9 mouse cellular contexts compared by ENCODE assay signal in the genomic region with DNA sequence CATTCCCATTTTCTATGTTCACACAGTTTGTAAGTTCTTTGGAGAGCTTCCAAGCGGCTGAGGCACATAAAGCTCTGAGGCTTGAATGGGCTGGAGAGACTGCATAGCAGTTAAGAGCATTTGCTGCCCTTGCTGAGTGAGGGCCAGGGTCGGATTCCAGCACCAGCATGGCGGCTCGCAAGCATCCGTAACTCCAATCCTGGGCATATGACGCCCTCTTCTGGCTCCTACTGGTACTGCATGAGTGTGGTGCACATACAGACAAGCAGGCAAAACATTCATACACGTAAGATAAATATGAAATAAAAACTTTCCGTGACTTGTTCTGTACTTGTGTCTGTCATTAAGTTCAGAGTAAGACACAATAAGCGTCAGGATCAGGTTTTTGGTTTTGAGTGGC. TPM values are rescaled to one million over a fixed set of nuclear protein-coding genes. Genes with fewer than 3 reads are reported as not detected.
DNase-seq lines count a peak whose midpoint lies in the region; ATAC-seq and TF ChIP-seq lines count a peak whose summit lies in the region.
"Had no signal": no experiment of that assay in that cellular context is flagged by ENCODE, and none has a peak within 500 bp of the region (broad histone marks: within the 10 kb centered on the region; RNA-seq: fewer than 3 reads in every experiment).

No protein-coding gene starts in this region.

- H3K9me3 ChIP-seq in CH12.LX (replicated peaks; ENCODE audit: low read length), result peaks cover 3% of the 10 kb centered on the region
- no peaks in the 10 kb centered on the region for H3K9me3 ChIP-seq in lung, postnatal 0 days (ENCODE audit: low read length)

- peak; percentile 40 for TF ChIP-seq RAD21 in CH12.LX (IDR thresholded peaks at IDR 0.05; ENCODE audit: low read depth, low read length)

- DNase-seq in heart, adult 11 months, result peak; percentile 89
- no peak for DNase-seq in heart, adult 8-10 months (ENCODE audit: low spot score)
- DNase-seq in CH12.LX (ENCODE audit: extremely low read depth), result peak; percentile 20
- peak; percentile 19 for DNase-seq in brain, embryonic 14.5 days (ENCODE audit: low read depth)
- peak; percentile 74 for DNase-seq in kidney, adult 2 months
- peak; percentile 13 for DNase-seq in lung, postnatal 0 days (ENCODE audit: low spot score)
- DNase-seq in left cerebral cortex, postnatal 36 days (ENCODE audit: low spot score in 2 of 2), result no peak
- no peak for DNase-seq in frontal cortex, postnatal 14 days (ENCODE audit: low spot score in 2 of 2)

- intact Hi-C loops in left cerebral cortex, postnatal 36 days (cut with DNase I), result no loop called here

- H3K4me3 ChIP-seq in CH12.LX (replicated peaks in 1 of 3; ENCODE audit: low read depth in 2 of 3, low read length in 2 of 3, poor library complexity in 1 of 3), result no peak overlapping the region
- no peak overlapping the region for H3K4me3 ChIP-seq in kidney, adult 2 months (ENCODE audit: insufficient read depth, low read depth, low read length)
- no peak overlapping the region for H3K4me3 ChIP-seq in lung, postnatal 0 days (ENCODE audit: low read depth, low read length)
- H3K4me3 ChIP-seq: megakaryocyte, embryonic 14.5 days had no signal

- dilution Hi-C loops in CH12.LX (cut with MboI; ENCODE audit: extremely low pct_ligation_motif_present, extremely low pct_unique_long_range_greater_than_20kb, low sequenced_read_pairs), result no loop called here

- no peak overlapping the region for H3K4me2 ChIP-seq in CH12.LX (ENCODE audit: insufficient read depth, low read depth, poor library complexity, severe bottlenecking)
- no peak overlapping the region for H3K4me2 ChIP-seq in lung, postnatal 0 days (replicated peaks; ENCODE audit: low read depth, low read length)

- H3K4me1 ChIP-seq in CH12.LX (ENCODE audit: control insufficient read depth in 1 of 2, insufficient read depth in 2 of 2), result no peaks in the 10 kb centered on the region
- H3K4me1 ChIP-seq in kidney, adult 2 months (ENCODE audit: control insufficient read depth, insufficient read depth, low read length), result peaks cover 18% of the 10 kb centered on the region; the same call in 1 of the 2 replicates
- H3K4me1 ChIP-seq in lung, postnatal 0 days (ENCODE audit: insufficient read depth, low read depth, low read length), result no peaks in the 10 kb centered on the region

- in situ Hi-C loops in CH12.LX (cut with MboI; ENCODE audit: low pct_ligation_motif_present, low pct_unique_long_range_greater_than_20kb, low sequenced_read_pairs), result no loop called here

- WGBS in kidney, adult 2 months, result 58% methylated on average over 9 of the region's 9 CpGs
- WGBS in lung, postnatal 0 days, result 48% methylated on average over 9 of the region's 9 CpGs

- H3K79me2 ChIP-seq in CH12.LX (replicated peaks; ENCODE audit: control insufficient read depth, extremely low read depth, insufficient read depth, poor library complexity, severe bottlenecking), result no peaks in the 10 kb centered on the region

- peaks cover 2% of the 10 kb centered on the region for H3K27me3 ChIP-seq in CH12.LX (replicated peaks)
- no peaks in the 10 kb centered on the region for H3K27me3 ChIP-seq in kidney, adult 2 months (replicated peaks; ENCODE audit: control insufficient read depth, insufficient read depth, low read length)
- no peaks in the 10 kb centered on the region for H3K27me3 ChIP-seq in lung, postnatal 0 days (replicated peaks; ENCODE audit: insufficient read depth, low read length)

- H3K36me3 ChIP-seq in CH12.LX (replicated peaks in 1 of 2; ENCODE audit: control insufficient read depth in 1 of 2, insufficient read depth in 1 of 2, low read length in 1 of 2), result no peaks in the 10 kb centered on the region
- H3K36me3 ChIP-seq in kidney, adult 2 months (ENCODE audit: control insufficient read depth, insufficient read depth, low read length), result no peaks in the 10 kb centered on the region
- no peaks in the 10 kb centered on the region for H3K36me3 ChIP-seq in lung, postnatal 0 days (ENCODE audit: insufficient read depth, low read length)

- H3K9ac ChIP-seq in CH12.LX (ENCODE audit: insufficient read depth, low read depth), result no peak overlapping the region
- no peak overlapping the region for H3K9ac ChIP-seq in lung, postnatal 0 days (replicated peaks; ENCODE audit: low read depth)

- no peak overlapping the region for H3K27ac ChIP-seq in CH12.LX (ENCODE audit: insufficient read depth, low read depth)
- H3K27ac ChIP-seq in kidney, adult 2 months (ENCODE audit: insufficient read depth, low read depth, low read length), result peak overlapping the region; percentile 79
- H3K27ac ChIP-seq in lung, postnatal 0 days (ENCODE audit: low read length), result no peak overlapping the region

- no peak for TF ChIP-seq POLR2A in CH12.LX (IDR thresholded peaks at IDR 0.05; ENCODE audit: low read depth, low read length)
- no peak for TF ChIP-seq POLR2A in brain, embryonic 14.5 days (IDR thresholded peaks at IDR 0.05; ENCODE audit: borderline replicate concordance, extremely low read depth, insufficient read depth, insufficient read length, poor library complexity, severe bottlenecking)
- TF ChIP-seq POLR2A in kidney, adult 2 months (IDR thresholded peaks at IDR 0.05; ENCODE audit: low read depth, low read length), result no peak

- no peak for TF ChIP-seq EP300 in CH12.LX (IDR thresholded peaks at IDR 0.05; ENCODE audit: low read length)
- no peak for TF ChIP-seq EP300 in lung, postnatal 0 days (IDR thresholded peaks at IDR 0.05)

- TF ChIP-seq CTCF in CH12.LX (conservative IDR thresholded peaks at IDR 0.05 in 1 of 2, IDR thresholded peaks at IDR 0.05 in 1 of 2; ENCODE audit: low read depth in 2 of 2, low read length in 2 of 2), result peak; percentile 62 to 84
- peak; percentile 44; the same call in 1 of the 2 replicates for TF ChIP-seq CTCF in brain, embryonic 14.5 days (IDR thresholded peaks at IDR 0.05; ENCODE audit: borderline replicate concordance, extremely low read depth, insufficient read depth, insufficient read length)
- peak; percentile 79 for TF ChIP-seq CTCF in kidney, adult 2 months (conservative IDR thresholded peaks at IDR 0.05; ENCODE audit: insufficient read depth, insufficient read length, low read depth, low read length)
- peak; percentile 76 for TF ChIP-seq CTCF in lung, postnatal 0 days (IDR thresholded peaks at IDR 0.05)

- peak; percentile 28 for ATAC-seq in lung, postnatal 0 days

TF ChIP-seq in CH12.LX, 34 proteins besides CTCF, POLR2A, EP300 and RAD21:
- TF ChIP-seq SMC3 (IDR thresholded peaks at IDR 0.05; ENCODE audit: low read depth, low read length) (peak; percentile 34), MAZ (IDR thresholded peaks at IDR 0.05; ENCODE audit: low read depth, low read length) (no peak)
TF ChIP-seq in CH12.LX: peak in this region for 1.

RNA-seq across cellular contexts. Expression of gene Tnfsfm13, which starts 19.6 kb away (rescaled TPM):
- 1 to 10 TPM; 1.4 to 4.2 (median 3.1) TPM for total RNA-seq in heart, adult 8-10 months (2022)
- total RNA-seq in CH12.LX (2012; rRNA removed), result 0.08 TPM in 2 replicates
- total RNA-seq in CH12.LX (2014; rRNA removed), result not detected in 2 replicates
- 0.25 TPM in 1 of 2 replicates, not detected in the other for polyA plus RNA-seq in CH12.LX (2012; ENCODE audit: insufficient read length, low read depth)
- 0.77 and 1.2 TPM in 2 replicates for polyA plus RNA-seq in brain, embryonic 14.5 days (2012; rRNA removed)
- 11.0 and 11.6 TPM in 2 replicates for polyA plus RNA-seq in kidney, adult 2 months (2012; rRNA removed)
- polyA plus RNA-seq in lung, postnatal 0 days (2015; fragmentation: Nextera tagmentation; extraction: Ambion mirVana), result 11.9 and 13.1 TPM in 2 replicates
- total RNA-seq in left cerebral cortex, postnatal 36 days (2021), result 1 to 10 TPM; 1.7 to 3.0 TPM

RNA-seq across cellular contexts. Expression of gene Tnfsf12, which starts 19.8 kb away (rescaled TPM):
- total RNA-seq in heart, adult 8-10 months (2022), result 10 to 100 TPM; 14.9 to 19.6 (median 17.5) TPM
- not detected in 2 replicates for total RNA-seq in CH12.LX (2012; rRNA removed)
- not detected in 2 replicates for total RNA-seq in CH12.LX (2014; rRNA removed)
- polyA plus RNA-seq in CH12.LX (2012; ENCODE audit: insufficient read length, low read depth), result 0.26 TPM in 1 of 2 replicates, not detected in the other
- polyA plus RNA-seq in brain, embryonic 14.5 days (2012; rRNA removed), result 5.3 and 6.0 TPM in 2 replicates
- 55.5 and 65.1 TPM in 2 replicates for polyA plus RNA-seq in kidney, adult 2 months (2012; rRNA removed)
- polyA plus RNA-seq in lung, postnatal 0 days (2015; fragmentation: Nextera tagmentation; extraction: Ambion mirVana), result 12.0 and 13.6 TPM in 2 replicates
- 10 to 100 TPM in 1 of 2 experiments, 1 to 10 TPM in 1; 7.2 to 12.3 TPM for total RNA-seq in left cerebral cortex, postnatal 36 days (2021)

RNA-seq across cellular contexts. Expression of gene Tnfsf13, which starts 29.9 kb away (rescaled TPM):
- 1 to 10 TPM; 2.6 to 4.3 (median 2.9) TPM for total RNA-seq in heart, adult 8-10 months (2022)
- total RNA-seq in CH12.LX (2012; rRNA removed), result 0.08 and 0.21 TPM in 2 replicates
- 0.32 and 0.35 TPM in 2 replicates for total RNA-seq in CH12.LX (2014; rRNA removed)
- polyA plus RNA-seq in CH12.LX (2012; ENCODE audit: insufficient read length, low read depth), result 0.63 and 1.0 TPM in 2 replicates
- polyA plus RNA-seq in brain, embryonic 14.5 days (2012; rRNA removed), result 0.55 and 0.71 TPM in 2 replicates
- polyA plus RNA-seq in kidney, adult 2 months (2012; rRNA removed), result 3.8 and 4.1 TPM in 2 replicates
- polyA plus RNA-seq in lung, postnatal 0 days (2015; fragmentation: Nextera tagmentation; extraction: Ambion mirVana), result 4.4 and 6.7 TPM in 2 replicates
- total RNA-seq in left cerebral cortex, postnatal 36 days (2021), result 1 to 10 TPM; 2.3 to 2.6 TPM

RNA-seq across cellular contexts. Expression of gene Senp3, which starts 33.6 kb away (rescaled TPM):
- 10 to 100 TPM; 27.2 to 40.0 (median 28.7) TPM for total RNA-seq in heart, adult 8-10 months (2022)
- total RNA-seq in CH12.LX (2012; rRNA removed) (116 and 157 TPM in 2 replicates), CH12.LX (2014; rRNA removed) (256 TPM in 2 replicates)
- 303 and 317 TPM in 2 replicates for polyA plus RNA-seq in CH12.LX (2012; ENCODE audit: insufficient read length, low read depth)
- 139 and 167 TPM in 2 replicates for polyA plus RNA-seq in brain, embryonic 14.5 days (2012; rRNA removed)
- polyA plus RNA-seq in kidney, adult 2 months (2012; rRNA removed), result 41.8 and 43.5 TPM in 2 replicates
- 36.0 and 37.8 TPM in 2 replicates for polyA plus RNA-seq in lung, postnatal 0 days (2015; fragmentation: Nextera tagmentation; extraction: Ambion mirVana)
- 100 to 1,000 TPM in 1 of 2 experiments, 10 to 100 TPM in 1; 84.3 to 114 TPM for total RNA-seq in left cerebral cortex, postnatal 36 days (2021)

RNA-seq across cellular contexts. Expression of gene Polr2a, which starts 43.0 kb away (rescaled TPM):
- total RNA-seq in heart, adult 8-10 months (2022), result 10 to 100 TPM; 28.5 to 35.7 (median 32.9) TPM
- total RNA-seq in CH12.LX (2012; rRNA removed), result 44.5 and 45.0 TPM in 2 replicates
- total RNA-seq in CH12.LX (2014; rRNA removed), result 10.3 and 14.8 TPM in 2 replicates
- polyA plus RNA-seq in CH12.LX (2012; ENCODE audit: insufficient read length, low read depth), result 137 and 162 TPM in 2 replicates
- polyA plus RNA-seq in brain, embryonic 14.5 days (2012; rRNA removed), result 35.8 and 71.0 TPM in 2 replicates
- 25.3 and 37.8 TPM in 2 replicates for polyA plus RNA-seq in kidney, adult 2 months (2012; rRNA removed)
- polyA plus RNA-seq in lung, postnatal 0 days (2015; fragmentation: Nextera tagmentation; extraction: Ambion mirVana), result 14.0 and 15.3 TPM in 2 replicates
- total RNA-seq in left cerebral cortex, postnatal 36 days (2021), result 10 to 100 TPM; 53.5 to 59.7 TPM

Comparison
In these comparisons a context has a peak if more than half of its experiments do, and no peak if none do; other contexts are left out.
1. DNase-seq: peak in heart, adult 11 months (single experiment), CH12.LX (single experiment), brain, embryonic 14.5 days (single experiment), kidney, adult 2 months (single experiment) and lung, postnatal 0 days (single experiment); none in heart, adult 8-10 months (single experiment), left cerebral cortex, postnatal 36 days (0 of 2) and frontal cortex, postnatal 14 days (0 of 2).
2. Peak in every context shown above with its lines, with median percentiles within 50 percentile points of each other: CTCF ChIP-seq.